Mouse (Mus musculus): ENCODE measurements around the gene Tubal3.
A peak's percentile ranks its signal among the peaks of the same experiment; 100 is the strongest.
"Not testable (repeated sequence)": the region's sequence is repeated elsewhere in the genome, so short reads cannot be mapped to it uniquely, and the experiment has no call there.

The Tubal3 gene

DNA sequence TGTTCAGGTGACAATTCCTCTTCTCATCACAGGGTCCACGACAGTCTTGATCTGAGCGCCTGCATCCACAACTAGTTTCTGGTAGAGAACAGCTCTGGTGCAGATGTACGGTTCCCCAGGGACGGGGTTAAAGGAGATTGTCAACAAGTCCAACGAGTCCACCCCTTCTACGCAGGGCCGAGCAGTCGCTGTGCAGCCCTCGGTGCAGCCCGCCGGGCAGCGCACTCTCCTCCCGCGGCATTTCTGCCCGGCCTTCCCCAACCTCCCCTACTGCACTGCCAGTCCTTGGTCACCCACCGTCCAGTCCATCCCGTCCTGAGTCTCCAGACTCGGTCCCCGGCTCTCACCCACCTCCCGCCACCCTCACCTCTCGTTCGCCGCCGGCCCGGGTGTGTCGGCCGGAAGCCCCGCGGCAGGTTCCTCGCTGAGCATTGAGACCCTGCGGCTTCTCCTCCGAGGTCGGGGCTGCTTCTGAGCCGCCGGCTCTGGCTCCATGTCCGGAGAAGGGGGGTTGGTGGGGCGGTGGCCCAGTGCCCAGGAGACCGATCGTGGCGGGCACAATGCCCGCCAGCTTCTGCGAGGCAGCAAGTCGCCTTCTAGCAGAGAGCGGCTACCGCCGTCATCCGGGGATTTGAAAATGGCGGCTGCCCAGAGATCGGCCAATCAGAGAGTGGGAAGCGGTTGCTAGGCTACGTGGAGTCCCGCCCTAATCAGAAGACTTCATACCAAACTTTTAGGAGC lies at the start of gene Tubal3, which contains the start of gene Net1:
Gene Tubal3 (plus strand): TSS at position 704 of the 741 bp plus-strand sequence.
Gene Net1 (minus strand): TSS at position 650 of the 741 bp plus-strand sequence.
- peak; percentile 83 to 86 for DNase-seq

DNA sequence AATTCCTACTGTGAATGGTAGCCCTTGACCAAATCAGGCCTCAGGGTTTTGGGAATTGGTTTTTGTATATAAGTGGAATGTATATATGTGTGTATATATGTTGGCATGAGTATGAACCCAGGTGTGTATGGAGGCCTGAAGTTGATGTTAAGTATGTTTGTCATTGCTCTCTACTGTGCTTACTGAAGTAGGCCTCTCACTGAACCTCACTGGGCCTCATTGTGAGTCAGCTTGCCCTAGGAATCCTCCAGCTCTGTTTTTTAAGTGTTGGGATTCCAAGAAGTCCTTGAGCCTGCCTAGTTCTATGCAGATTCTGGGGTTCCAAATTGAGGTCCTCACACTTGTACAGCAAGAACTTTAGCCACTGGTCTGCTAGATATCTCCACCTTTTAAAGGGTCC lies 48.2 kb upstream of the Tubal3 start:
- DNase-seq = no peak

DNA sequence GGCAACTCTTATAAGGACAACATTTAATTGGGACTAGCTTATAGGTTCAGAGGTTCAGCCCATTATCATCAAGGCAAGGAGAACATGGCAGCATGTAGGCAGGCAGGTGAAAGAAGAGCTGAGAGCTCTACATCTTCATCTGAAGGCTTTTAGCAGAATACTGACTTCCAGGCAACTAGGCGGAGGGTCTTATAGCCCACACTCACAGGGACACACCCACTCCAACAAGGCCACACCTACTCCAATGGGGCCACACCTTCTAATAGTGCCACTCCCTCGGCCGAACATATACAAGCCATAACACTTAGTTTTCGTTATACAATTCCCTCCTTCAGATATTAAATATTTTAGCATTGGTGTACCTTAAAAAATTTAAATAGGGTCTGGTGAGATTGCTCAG lies 45.2 kb upstream of the Tubal3 start:
- DNase-seq = no peak

DNA sequence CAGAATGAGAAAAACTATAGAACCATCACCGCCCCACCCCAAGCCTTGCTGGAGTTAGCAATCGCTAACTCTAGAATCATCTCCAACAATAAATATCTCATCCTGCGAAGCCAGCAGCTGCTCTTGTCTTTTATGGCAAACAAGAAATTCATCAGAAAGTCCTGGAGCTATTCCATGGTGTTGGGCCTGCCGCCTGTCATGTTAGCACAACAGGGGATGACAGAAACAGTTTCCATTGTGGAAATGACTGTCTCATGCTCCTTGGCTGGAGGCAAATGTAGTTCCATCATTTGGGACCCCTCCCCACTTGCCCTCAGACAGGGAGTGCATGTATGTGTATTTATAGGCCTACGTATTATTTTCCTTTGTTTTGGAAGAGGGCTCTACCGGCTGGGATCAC lies 41.6 kb upstream of the Tubal3 start:
- DNase-seq = no peak

DNA sequence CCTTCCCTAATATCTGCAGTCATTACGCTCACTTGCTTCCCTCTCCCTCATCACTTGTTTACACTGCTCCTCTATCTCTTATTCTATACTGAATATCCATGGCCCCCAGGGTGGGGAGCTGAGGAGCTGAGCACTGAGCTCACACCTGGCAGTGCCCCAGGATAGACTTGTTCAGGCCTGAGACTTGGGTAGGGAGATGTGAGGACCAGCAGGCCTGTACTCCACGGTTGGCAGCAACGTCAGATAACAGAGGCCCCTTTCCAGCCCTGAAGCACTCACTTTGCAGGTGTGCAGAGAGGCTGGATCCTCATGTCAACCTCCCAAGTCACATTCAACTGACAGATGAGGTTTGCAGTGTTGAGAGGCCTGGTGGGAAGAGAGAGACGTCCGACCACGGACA lies 40.9 kb upstream of the Tubal3 start:
- no peak for DNase-seq

DNA sequence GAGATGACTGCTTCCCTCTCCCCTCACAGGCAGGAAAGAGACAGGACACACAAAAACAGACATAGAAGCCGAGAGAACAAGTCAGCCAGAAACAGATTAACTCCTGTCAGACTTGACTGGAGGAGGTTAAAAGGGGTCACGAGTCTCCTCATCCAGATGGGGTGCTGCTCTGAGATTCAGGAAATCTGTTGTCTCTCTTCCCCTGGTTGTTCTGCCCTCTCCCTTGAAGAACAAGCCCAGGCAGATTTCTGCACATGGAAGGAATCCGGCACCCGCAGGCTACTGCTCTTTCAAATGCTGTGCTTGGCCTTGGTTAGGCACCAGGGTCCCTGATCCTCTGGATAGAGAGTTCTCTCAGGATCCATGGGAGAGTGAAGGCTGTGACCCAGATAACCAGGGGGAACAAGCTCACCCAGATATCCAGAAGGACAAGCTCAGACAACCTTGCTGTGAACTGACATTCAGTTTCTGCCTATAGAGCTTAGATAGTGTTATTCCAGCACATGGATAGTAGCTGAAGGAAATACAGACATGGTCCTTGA lies 40.3 kb upstream of the Tubal3 start:
- DNase-seq = no peak

DNA sequence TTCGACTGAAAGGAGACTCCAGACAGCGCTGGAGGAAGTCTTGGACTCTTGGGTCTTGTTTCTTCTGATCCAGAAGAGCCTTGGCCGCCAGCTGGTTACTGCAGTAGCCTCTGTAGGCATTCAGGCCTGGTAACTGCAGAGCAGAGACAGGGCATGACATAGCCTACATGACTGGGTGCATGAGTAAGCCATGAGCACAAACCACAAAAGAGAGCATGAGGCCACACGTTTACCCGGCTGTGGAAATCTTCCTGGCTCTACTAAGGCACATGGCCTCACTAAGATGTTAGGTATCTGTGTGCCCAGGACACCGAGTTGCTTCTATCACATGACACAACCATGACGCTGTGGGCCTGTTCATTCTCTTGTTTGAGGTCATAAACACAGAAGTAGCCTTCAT lies 31.4 kb upstream of the Tubal3 start:
- no peak for DNase-seq

DNA sequence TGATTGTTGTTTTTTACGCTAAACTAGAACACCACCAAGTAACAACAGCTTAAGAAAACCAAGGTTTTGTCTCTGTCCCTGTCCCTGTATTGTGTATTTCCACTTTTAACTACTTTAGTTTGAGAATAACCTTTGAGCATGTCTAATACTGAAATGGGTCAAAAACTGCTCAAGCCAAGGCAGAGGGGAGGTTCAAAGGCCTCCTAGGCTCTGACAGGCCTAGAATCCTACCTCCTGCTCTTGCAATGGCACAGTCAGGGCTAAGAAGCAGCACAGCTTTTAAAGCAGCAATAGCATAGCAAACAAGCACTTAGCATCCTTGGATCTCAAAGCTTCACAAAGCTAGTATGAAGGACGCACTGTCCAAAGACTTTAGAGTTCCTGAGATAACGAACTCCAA lies 29.0 kb upstream of the Tubal3 start:
- DNase-seq = no peak

DNA sequence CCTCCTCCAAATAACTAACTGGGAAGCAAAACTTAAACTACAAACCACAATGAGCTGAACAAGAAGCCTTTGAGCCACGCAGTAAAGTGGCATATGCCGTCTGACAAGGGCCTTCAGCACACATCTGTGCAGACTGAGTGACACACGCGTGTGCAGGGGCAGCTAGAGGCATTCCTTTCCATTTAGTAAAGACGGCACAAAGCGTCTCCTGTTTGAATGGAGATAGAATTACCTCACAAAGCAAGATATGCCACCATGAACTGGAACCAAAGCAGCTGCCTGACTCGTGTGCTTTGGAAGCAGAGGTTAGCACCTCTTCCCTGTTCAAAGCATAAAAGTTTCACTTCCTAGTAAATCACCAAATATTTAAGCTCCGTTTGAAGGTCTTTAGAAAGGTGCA lies 28.0 kb upstream of the Tubal3 start:
- no peak for DNase-seq

DNA sequence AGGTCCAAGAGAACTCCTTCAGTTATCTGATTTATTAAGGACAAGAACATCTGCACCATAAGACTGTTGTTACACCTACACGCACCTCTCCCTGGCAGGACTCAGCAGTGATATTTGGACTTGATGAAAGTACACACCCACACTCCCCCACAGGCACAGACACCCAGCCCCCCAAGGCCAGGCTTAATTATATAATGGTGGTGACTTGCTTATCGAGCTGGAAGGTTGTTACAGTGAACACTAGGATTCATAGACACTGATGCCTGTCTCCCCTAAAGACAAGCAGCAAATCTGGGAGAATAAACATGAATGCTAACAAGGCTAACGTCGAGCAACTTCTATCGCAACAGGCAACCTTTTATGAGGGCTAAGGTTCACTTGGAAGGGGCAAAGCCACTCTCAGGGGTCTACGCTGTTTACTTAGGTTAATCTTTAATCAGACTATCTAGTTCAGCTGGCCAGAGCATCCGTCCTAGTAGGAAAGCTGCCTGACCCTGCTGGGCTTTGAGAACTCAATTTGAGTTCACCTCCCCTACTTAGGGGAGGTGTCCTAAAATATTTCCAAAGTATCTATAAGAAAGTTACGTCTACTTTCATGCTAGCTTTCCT lies 26.5 kb upstream of the Tubal3 start:
- no peak for DNase-seq

DNA sequence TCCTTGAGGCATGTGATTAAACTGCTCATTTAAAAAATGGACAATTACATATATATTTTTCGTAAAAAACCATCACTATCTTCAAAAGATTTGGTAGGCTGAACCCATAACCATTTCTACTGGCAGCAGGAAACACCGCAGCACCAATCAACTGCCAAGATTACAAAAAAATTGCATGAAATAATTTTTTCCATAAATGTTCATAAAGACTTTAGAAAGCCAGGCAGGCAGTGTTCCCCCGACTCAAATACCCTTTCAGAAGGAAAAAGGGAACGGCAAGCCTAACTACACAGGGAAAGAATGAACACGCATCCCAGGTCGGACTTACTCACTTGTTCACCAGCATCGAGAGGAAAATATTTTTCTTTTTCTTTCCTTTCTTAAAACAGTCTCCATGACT lies 25.5 kb upstream of the Tubal3 start:
- DNase-seq = no peak

DNA sequence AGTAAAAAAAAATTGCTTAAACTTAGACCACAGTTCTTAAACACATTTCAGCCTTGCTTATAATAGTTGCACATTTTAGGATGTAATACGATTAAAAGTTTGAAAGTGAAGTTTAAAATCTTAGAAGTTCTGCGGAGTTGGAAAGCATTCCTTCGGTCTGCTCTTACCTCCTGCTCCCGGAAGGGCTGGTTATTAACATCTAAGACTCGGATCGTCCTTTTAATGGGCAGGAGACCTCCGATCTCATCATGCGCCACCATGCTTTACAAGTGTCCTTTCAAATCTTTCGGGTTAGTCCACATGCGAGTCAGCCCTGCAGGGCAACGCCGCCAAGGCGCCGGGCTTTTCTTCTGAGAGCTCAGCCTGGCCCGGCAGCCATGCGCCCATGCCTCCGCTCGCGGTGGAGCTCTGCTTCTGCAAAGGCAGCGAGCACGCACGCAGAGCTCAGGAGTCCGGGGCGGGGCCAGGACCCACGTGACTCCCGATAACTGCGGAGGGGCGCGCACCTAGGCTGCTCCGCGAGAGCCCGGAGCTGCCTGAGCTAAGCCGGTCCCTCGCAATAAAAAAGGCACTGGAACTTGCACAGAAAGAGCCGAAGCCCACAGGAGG lies 24.8 kb upstream of the Tubal3 start:
- peak; percentile 85 to 89 for DNase-seq

DNA sequence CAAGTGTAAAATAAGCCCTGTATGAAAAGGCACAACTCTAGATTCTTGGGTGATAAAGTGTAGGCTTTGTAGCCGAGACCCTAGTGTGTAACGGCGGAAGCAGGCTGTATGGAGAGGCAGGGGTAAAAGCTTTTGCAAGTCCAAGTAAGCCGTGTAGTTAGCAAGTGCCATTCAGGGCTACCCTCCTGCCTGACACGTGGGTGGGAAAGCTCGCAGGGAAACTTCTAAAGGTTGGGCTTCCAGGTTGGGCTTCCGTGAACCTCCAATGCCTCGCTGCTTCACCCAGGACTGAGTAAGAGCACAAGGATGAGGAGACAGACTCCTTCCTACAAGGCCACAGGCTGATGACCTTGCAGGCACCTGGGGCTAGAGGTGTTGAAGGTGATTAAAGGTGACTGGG lies 23.5 kb upstream of the Tubal3 start:
- no peak for DNase-seq

DNA sequence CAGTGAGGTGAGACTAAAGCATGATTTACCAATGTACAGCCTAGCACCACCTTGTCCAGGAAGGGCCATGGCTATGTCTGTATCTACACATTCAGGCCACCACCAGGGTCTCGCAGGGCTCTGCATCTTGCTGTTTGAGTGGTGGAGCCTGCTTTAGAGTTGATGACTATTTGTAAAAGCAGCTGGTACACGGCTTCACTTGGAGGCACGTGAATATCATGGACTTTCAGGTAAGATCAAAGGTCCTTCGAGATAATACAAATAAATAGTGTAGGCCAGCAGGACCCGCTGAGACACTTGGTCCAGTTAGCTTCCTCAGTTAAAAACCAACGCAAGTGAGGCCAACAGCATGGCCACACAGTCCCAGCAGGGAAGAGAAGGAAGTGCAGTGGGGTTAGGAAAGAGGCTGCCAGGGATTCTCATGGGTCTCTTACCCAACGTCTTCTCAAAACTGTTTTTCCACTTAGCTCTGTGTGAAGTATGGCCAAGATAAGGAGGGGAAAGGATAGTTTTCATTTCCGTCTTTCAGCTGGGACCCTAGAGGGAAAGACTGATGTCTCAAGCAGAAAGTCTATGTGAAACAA lies 22.6 kb upstream of the Tubal3 start:
- DNase-seq = no peak

DNA sequence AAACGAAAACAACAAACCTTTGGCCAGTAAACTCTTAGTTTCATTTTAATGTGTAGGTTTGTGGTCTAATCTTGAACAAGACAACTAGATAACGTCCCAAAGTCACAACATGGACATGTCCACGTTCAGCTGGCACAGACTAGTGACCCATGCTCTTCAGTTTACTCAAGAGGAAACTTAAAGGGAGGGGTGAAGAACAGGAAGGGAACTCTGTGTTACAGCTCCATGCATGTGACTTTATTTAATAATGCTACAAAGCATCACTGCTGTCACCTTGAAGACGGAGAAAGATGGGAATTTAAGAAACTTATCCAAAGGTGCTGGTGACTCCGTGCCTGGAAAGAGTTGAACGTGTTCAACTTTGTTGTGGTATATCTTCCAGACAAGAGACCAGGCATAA lies 22.0 kb upstream of the Tubal3 start:
- no peak for DNase-seq

DNA sequence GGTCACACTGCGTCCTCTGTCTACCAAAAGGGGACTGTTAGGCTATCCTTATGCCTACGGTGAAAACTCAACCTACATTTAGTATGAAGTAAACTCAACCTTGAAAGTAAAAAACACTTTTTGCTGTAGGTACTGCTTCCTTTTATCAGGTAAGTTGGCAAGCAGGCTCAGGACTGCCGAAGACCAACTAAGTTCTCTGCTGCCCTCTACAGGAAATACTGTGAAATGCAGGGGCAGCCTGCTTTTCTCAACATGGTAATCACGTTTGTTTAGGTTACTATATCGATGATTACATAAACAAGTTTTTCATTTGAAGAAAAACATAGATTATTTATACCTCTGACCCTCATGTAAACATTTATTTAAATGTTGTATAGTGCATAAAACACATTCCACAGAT lies 21.2 kb upstream of the Tubal3 start:
- peak; percentile 71 to 84 for DNase-seq

DNA sequence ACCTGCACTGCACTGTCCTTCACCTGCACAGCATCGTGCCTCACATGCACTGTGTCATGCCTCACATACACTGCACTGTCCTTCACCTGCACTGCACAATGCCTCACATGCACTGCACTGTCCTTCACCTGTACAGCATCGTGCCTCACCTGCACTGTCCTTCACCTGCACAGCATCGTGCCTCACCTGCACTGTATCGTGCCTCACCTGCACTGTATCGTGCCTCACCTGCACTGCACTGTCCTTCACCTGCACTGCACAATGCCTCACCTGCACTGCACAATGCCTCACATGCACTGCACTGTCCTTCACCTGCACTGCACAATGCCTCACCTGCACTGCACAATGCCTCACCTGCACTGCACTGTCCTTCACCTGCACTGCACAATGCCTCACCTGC lies 19.9 kb upstream of the Tubal3 start:
- DNase-seq = not testable (repeated sequence)

DNA sequence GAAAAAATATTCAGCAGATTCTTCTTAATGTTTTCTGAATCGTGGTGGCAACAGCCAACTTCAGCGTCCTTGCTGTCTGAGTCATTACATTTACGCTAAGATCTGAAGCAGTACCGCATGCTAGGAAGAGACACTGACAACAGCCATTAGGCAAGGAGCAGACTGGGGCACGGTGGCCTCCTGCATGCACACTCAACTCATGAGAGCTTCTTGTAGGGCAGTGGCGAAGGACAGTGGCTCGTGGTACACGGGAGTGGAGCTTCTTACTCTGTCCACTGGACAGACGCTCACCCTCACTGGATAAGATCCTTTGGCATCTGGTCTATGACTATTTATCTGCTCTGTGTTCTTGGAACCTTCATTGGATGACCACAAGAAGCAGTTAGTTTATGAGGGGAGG lies 18.8 kb upstream of the Tubal3 start:
- DNase-seq = no peak

DNA sequence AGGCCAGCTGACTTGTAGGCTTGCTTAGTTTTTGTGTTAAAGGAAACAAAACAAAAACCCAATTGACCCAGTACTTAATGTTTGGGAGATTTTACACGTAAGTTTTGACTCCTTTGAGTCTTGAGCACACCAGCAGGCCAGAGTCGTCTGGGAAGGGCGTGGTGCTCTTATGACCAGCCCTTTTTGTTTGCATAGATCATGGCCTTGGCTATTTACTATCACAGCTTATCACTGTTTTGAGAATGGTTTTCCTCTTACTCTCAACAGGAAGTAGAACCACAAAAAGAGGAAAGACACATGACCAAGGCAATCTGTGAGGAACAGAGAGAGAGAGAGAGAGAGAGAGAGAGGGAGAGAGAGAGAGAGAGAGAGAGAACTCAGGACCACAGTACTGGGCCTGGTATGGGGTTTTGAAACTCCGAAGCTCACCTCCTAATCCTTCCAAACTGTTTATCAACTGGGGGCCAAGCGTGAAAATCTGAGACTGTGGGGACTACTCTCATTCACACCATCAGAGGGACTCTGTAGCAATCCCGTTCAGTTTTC lies 10.8 kb upstream of the Tubal3 start:
- DNase-seq = no peak

DNA sequence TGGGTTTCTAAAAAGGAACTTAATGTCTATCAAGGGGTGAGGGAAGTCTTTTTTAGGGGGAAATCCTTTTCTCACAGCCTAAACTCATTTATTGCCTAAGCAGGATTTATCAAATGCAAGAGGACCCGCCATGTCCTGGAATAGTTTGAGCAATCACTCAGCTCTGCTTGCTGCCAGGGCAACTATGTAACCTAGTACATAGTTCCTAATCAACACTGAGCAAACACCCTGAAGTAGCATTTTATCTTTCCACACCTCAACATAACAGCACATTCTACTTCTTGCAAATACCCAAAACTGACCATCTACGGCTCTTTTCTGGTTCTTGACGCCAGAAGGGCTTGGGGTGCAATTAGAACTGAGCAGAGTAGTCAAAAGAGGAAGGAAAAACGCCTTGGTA lies 9.8 kb upstream of the Tubal3 start:
- DNase-seq = no peak

DNA sequence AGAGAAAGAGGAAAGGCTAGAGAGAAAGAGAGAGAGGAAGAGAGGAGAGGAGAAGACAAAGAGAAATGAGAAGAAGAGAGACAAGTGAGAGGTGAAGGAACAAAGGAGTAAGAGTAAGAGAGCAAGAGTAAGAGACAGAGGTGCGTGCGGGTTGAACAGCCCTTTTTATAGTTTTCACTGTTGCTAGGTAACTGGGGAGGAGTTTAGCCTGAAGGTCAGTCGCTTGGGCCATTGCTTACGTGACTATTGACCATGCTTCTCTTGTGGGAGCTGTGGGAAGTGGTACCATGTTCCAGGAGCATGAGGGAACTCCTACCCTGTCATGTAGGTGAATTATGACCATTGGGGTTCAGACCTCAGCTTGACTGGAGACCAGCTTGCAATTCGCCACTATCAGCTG lies 7.7 kb upstream of the Tubal3 start:
- no peak for DNase-seq

DNA sequence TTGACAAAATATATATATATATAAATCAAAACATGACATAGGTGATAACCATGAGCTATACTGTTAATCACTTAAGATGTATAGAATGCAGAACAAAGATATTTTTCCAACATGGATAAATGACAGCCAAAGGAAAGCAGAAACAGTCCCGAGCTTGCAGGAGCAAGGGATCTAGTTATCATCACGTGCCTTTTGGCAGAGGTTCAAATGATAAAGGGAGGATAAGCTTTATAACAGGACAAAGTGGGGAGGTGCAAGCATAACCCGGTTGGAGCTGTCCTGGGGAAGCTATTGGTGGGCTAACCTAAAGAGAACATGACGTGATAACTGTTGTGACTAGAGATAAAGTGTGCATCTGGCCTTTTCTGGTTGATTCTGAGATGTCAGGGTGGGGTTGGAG lies 4.6 kb upstream of the Tubal3 start:
- DNase-seq = no peak

DNA sequence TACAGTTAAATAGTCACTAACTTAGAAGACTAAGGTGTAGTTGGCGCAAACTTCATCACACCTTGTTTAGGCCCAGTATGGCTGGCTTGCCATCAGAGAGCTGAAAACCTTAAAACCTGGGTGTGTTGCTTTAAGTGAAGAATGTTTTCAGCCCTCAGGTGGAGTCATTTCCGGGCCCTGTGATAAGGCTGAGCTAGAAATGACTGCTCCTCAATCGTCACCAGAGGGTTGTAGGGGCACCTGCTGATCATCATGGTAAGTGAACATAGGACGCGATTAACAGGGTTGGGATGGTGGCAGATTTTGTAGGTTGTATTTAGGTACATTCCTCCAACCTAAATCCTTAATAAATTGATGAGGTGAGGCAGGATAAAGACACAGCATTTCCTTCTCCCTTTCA lies 6.4 kb downstream of the Tubal3 start:
- DNase-seq = no peak

Measured in cerebellum, postnatal 36 days (tissue).